Mouse (Mus musculus): ENCODE measurements at regions not wholly inside any gene's neighbourhood (a gene's known extent, or its start where the extent isn't known, plus 50 kb on each side); places are given as distances from the start of the nearest gene placed in this dataset.

DNA sequence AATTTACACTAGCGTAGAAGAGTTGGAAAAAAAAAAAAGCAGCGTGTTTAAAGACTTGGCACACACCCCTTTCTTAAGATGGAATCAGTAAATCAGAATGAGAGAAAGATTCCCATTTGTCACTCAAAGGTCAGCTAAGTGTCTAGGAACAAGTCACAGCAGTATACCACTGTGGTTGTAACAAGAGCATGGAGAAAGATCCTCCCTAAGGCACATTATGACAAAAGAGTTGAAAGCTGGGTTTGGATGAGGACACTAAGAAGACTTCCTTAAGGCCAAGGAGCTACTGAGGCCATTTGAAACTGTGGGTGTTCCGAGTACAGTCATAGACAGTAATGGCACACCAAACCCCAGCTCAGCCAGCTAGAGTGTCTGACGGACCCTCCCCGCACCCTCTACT lies 167.2 kb downstream of the Btg1 start:
- ATAC-seq (ENCODE audit: low FRiP score): no peak
- Histone ChIP-seq H3K9me3 (ENCODE audit: low read length) (no peaks in the 10 kb centered on the region), H3K9ac (replicated peaks; ENCODE audit: low read length, poor library complexity, severe bottlenecking) (no peak overlapping the region), H3K4me3 (ENCODE audit: low read depth, low read length) (no peak overlapping the region), H3K27ac (ENCODE audit: low read depth, low read length) (no peak overlapping the region), H3K4me2 (ENCODE audit: low read depth, low read length, poor library complexity, severe bottlenecking) (no peak overlapping the region), H3K36me3 (ENCODE audit: insufficient read depth, low read length) (no peaks in the 10 kb centered on the region), H3K27me3 (ENCODE audit: insufficient read depth, low read length) (no peaks in the 10 kb centered on the region), H3K4me1 (ENCODE audit: insufficient read depth, low read length) (no peaks in the 10 kb centered on the region)
- 96% methylated on average over 5 of the region's 5 CpGs for WGBS
- DNase-seq (ENCODE audit: low spot score): no peak
- no peak for TF ChIP-seq CTCF (IDR thresholded peaks at IDR 0.05)

DNA sequence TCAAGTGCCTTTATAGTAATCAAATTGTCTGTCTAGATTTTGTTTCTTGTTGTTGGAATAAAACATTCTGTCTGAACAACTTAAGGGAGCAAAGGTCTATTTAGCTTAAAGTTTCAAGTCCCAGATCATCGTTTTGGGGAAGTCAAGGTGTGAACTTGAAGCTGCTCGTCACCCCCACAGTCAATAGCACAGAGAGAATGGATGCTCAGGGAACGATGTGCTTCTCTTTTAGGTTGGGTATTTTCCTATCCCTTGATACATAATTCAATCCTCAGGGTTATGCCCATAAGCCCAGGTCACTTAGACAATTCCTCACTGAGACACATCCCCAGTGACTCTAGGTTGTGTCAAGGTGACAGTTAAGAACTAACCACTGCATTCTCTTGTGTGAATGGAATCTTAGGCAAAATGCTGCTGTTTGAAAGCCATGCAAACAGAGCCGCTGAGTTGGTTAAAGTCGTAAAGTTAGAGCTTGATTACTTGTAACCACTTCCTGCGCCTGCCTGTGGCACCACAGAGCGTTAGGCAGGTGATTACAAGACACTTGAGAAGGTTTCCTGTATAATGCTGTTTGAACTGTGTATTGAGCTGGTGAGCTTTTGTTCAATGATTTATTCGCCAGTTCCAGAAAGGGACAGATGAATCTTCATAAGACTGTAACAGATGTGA lies 170.2 kb downstream of the Btg1 start:
- TF ChIP-seq CTCF (IDR thresholded peaks at IDR 0.05): no peak
- WGBS: 83% methylated on average over 8 of the region's 8 CpGs
- no peaks in the 10 kb centered on the region for H3K36me3 ChIP-seq (ENCODE audit: insufficient read depth, low read length)
- H3K4me1 ChIP-seq (ENCODE audit: insufficient read depth, low read length): no peaks in the 10 kb centered on the region
- no peak overlapping the region for H3K27ac ChIP-seq (ENCODE audit: low read depth, low read length)
- no peaks in the 10 kb centered on the region for H3K27me3 ChIP-seq (ENCODE audit: insufficient read depth, low read length)
- no peak for ATAC-seq (ENCODE audit: low FRiP score)
- no peak overlapping the region for H3K9ac ChIP-seq (replicated peaks; ENCODE audit: low read length, poor library complexity, severe bottlenecking)
- no peak overlapping the region for H3K4me2 ChIP-seq (ENCODE audit: low read depth, low read length, poor library complexity, severe bottlenecking)
- no peaks in the 10 kb centered on the region for H3K9me3 ChIP-seq (ENCODE audit: low read length)
- no peak overlapping the region for H3K4me3 ChIP-seq (ENCODE audit: low read depth, low read length)
- DNase-seq (ENCODE audit: low spot score): no peak

DNA sequence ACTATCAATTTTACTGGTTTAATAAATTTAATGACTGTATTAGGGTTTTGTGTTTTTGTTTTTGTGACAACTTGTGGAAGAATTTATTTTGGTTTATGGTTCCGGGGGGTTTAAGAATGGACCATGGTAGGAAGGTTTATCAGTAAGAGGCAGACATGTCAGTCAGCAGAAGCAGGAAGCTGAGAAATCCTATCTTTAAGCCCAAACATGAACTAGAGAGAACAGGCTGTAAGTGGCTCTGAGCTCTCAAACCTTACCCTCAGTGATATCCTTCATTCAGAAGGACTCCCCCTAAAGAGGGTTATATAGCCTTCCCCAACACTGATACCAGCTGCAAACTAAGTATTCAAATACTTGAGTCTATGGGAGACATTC lies 170.8 kb downstream of the Btg1 start:
- 77% methylated on average over 1 of the region's 1 CpGs for WGBS

DNA sequence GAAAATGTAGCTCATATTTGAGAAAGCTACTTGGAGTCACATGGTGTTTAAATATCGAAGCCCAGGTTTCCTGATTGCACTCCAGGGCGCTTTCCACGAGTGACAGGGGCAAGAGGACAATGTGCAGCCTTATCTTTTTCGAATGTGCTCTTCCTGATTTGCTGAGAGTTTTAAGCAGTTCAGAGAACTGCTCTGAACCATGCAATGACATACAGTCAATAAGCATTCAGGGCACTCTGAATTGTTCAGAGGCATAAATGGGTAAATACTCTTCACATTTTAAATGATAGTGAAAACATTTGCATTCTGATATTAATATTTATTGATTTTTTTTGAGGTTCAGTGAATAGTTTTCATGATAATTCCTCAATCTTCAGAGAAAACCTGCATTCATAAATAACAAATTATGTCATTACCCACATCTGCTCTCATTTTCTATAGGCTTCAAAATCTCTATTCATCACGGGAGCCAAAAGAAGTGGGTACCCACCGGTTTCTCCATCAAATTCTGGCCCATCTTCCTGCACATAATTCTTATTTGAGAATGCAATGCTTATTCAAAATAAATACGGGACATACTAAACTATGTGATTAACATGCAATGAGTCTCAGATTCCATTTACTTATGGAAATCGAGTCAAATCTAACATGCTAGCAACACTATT lies 171.7 kb downstream of the Btg1 start:
- Histone ChIP-seq H3K9ac (replicated peaks; ENCODE audit: low read length, poor library complexity, severe bottlenecking) (no peak overlapping the region), H3K9me3 (ENCODE audit: low read length) (no peaks in the 10 kb centered on the region), H3K4me2 (ENCODE audit: low read depth, low read length, poor library complexity, severe bottlenecking) (no peak overlapping the region), H3K4me3 (ENCODE audit: low read depth, low read length) (no peak overlapping the region), H3K4me1 (ENCODE audit: insufficient read depth, low read length) (no peaks in the 10 kb centered on the region), H3K27me3 (ENCODE audit: insufficient read depth, low read length) (no peaks in the 10 kb centered on the region), H3K27ac (ENCODE audit: low read depth, low read length) (no peak overlapping the region), H3K36me3 (ENCODE audit: insufficient read depth, low read length) (no peaks in the 10 kb centered on the region)
- WGBS: 60% methylated on average over 8 of the region's 8 CpGs
- ATAC-seq (ENCODE audit: low FRiP score) (no peak), DNase-seq (ENCODE audit: low spot score) (no peak)
- no peak for TF ChIP-seq CTCF (IDR thresholded peaks at IDR 0.05)

More for the DNA sequence above, 170.8 kb downstream of the Btg1 start:
- H3K9ac ChIP-seq (replicated peaks; ENCODE audit: low read length, poor library complexity, severe bottlenecking): no peak overlapping the region
- no peaks in the 10 kb centered on the region for H3K27me3 ChIP-seq (ENCODE audit: insufficient read depth, low read length)
- TF ChIP-seq CTCF (IDR thresholded peaks at IDR 0.05): no peak
- H3K27ac ChIP-seq (ENCODE audit: low read depth, low read length): no peak overlapping the region
- no peak for DNase-seq (ENCODE audit: low spot score)
- H3K4me2 ChIP-seq (ENCODE audit: low read depth, low read length, poor library complexity, severe bottlenecking): no peak overlapping the region
- no peak for ATAC-seq (ENCODE audit: low FRiP score)
- no peak overlapping the region for H3K4me3 ChIP-seq (ENCODE audit: low read depth, low read length)
- H3K9me3 ChIP-seq (ENCODE audit: low read length): no peaks in the 10 kb centered on the region
- H3K4me1 ChIP-seq (ENCODE audit: insufficient read depth, low read length): no peaks in the 10 kb centered on the region
- H3K36me3 ChIP-seq (ENCODE audit: insufficient read depth, low read length): no peaks in the 10 kb centered on the region

DNA sequence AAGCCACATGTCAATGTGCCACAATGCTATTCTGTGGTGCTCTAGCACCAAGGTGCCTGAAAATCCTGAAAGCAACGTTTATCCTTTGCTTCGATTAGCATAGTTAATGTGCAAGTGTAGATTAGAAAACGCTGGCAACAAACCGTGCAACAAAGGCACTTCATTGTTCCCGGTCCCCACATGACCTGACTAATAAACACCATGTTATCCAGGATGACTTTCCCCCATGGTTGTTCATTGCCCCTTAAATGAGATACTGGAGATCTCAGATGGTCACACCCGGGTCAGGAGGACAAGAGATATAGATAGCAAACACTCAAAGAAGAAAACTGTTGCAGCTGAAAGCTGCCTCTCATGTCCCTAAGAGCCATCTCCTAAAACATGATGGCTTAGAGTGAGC lies 180.3 kb downstream of the Btg1 start:
- no peak for DNase-seq (ENCODE audit: low spot score)
- Histone ChIP-seq H3K27me3 (ENCODE audit: insufficient read depth, low read length) (no peaks in the 10 kb centered on the region), H3K9me3 (ENCODE audit: low read length) (no peaks in the 10 kb centered on the region), H3K27ac (ENCODE audit: low read depth, low read length) (no peak overlapping the region), H3K9ac (replicated peaks; ENCODE audit: low read length, poor library complexity, severe bottlenecking) (no peak overlapping the region), H3K36me3 (ENCODE audit: insufficient read depth, low read length) (no peaks in the 10 kb centered on the region), H3K4me1 (ENCODE audit: insufficient read depth, low read length) (no peaks in the 10 kb centered on the region), H3K4me3 (ENCODE audit: low read depth, low read length) (no peak overlapping the region), H3K4me2 (ENCODE audit: low read depth, low read length, poor library complexity, severe bottlenecking) (no peak overlapping the region)
- ATAC-seq (ENCODE audit: low FRiP score): no peak
- WGBS: 74% methylated on average over 6 of the region's 6 CpGs
- no peak for TF ChIP-seq CTCF (IDR thresholded peaks at IDR 0.05)

DNA sequence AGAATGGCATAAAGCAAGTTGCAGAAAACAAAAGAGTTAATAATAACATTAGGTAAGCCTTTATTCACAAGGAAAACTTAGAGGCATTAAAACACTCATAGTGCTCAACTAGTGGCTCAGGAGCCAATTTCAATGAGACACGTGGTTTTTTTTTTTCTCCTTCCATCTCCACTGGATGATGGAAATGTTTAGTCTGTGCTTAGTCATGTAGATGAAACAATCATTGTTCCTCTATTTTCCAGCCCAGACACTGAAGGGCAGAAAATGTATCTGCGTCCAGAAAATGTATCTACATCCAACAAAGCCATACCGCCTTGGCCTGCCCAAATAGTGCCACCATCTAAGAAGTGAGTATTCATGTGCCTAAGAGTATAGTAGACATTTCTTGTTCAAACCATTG lies 184.0 kb downstream of the Btg1 start:
- H3K36me3 ChIP-seq (ENCODE audit: insufficient read depth, low read length): no peaks in the 10 kb centered on the region
- DNase-seq (ENCODE audit: low spot score) (no peak), ATAC-seq (ENCODE audit: low FRiP score) (no peak)
- no peak overlapping the region for H3K4me2 ChIP-seq (ENCODE audit: low read depth, low read length, poor library complexity, severe bottlenecking)
- TF ChIP-seq CTCF (IDR thresholded peaks at IDR 0.05): no peak
- no peak overlapping the region for H3K4me3 ChIP-seq (ENCODE audit: low read depth, low read length)
- no peaks in the 10 kb centered on the region for H3K4me1 ChIP-seq (ENCODE audit: insufficient read depth, low read length)
- WGBS: 85% methylated on average over 3 of the region's 3 CpGs
- no peaks in the 10 kb centered on the region for H3K9me3 ChIP-seq (ENCODE audit: low read length)
- no peak overlapping the region for H3K27ac ChIP-seq (ENCODE audit: low read depth, low read length)
- H3K27me3 ChIP-seq (ENCODE audit: insufficient read depth, low read length): no peaks in the 10 kb centered on the region
- no peak overlapping the region for H3K9ac ChIP-seq (replicated peaks; ENCODE audit: low read length, poor library complexity, severe bottlenecking)

Measured in midbrain, postnatal 0 days (tissue).